Mouse (Mus musculus) brain, embryonic 14.5 days (tissue): ENCODE data around the gene Mael.

Source experiments
- CTCF ChIP-seq: fragments of 200-500 bp; IDR thresholded peaks from 2 replicates; pipeline ENCODE4 v1.5.1; 2012; ENCODE audit warnings: inconsistent platforms, mild to moderate bottlenecking, moderate library complexity, borderline replicate concordance; ENCODE audit not compliant: insufficient read depth, insufficient read length; ENCODE audit errors: extremely low read depth
- POLR2A ChIP-seq: fragments of 200-500 bp; IDR thresholded peaks from 2 replicates; pipeline ENCODE4 v1.6.1; 2012; ENCODE audit warnings: mild to moderate bottlenecking, inconsistent platforms, borderline replicate concordance; ENCODE audit not compliant: poor library complexity, insufficient read depth, insufficient read length, severe bottlenecking; ENCODE audit errors: extremely low read depth

DNA sequence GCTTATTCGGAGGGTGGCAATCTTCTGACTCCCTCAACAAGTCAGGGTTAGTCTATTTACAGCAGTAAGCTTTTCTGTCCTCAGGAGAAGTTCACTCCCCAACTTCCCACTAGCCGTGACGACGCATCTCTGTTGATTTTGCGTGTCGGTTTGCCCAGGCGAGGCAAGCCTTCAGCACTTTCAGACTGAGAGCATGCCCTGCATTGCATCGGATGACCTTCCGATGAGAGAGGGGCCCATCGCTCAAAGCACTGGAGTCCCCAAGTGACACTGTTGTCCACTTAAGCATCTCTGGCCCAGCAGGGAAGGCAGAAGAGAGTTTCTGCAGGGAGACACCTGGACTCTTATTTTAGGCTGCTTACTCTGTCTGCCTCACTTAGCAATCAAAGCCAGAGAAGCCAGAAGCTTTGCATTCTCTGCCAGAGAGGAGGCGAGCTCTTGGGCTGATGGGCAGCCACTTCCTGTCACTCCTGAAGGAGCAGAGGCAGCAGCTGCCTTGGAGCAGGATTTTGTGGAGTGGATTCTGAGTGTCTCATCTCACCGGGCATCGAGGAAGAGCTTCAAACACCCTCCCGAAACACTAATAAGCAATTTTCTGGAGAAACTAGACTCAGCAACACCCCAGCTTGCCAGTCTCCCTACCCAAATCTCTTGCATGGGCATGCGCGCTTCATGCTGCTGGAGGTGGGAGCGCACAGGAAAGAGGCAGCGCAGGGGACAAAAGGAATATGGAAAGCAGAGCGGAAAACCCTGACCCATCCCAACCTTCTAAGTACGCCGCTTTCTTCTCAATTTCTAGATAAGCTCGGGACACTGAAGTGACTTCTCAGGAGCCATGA, 53.9 kb downstream of the Mael start:
- TF ChIP-seq CTCF (no peak), POLR2A (no peak)
